Mouse (Mus musculus): Measurements from ENCODE around the gene Notch3. TPM values are rescaled to one million over a fixed set of nuclear protein-coding genes. Genes with fewer than 3 reads are reported as not detected.

The Notch3 gene
- total RNA-seq, 2 experiments from 2014 or later, result 7.2 to 7.7 TPM

GRCm38 (mm10) chr17:32162112-32162850 is 4.4 kb downstream of the Notch3 start:
- Histone ChIP-seq H3K27ac (peak overlapping the region; percentile 32; the same call in 1 of the 2 replicates), H3K4me3 (peak overlapping the region; percentile 56)
- peak; percentile 78 for TF ChIP-seq CTCF (conservative IDR thresholded peaks at IDR 0.05)
- peak; percentile 26 to 68 for DNase-seq (ENCODE audit: low spot score in 2 of 2)

GRCm38 (mm10) chr17:32160882-32161281 is 5.8 kb downstream of the Notch3 start:
- Histone ChIP-seq H3K4me3 (no peak overlapping the region), H3K27ac (no peak overlapping the region)
- TF ChIP-seq CTCF (conservative IDR thresholded peaks at IDR 0.05), result no peak
- no peak for DNase-seq (ENCODE audit: low spot score in 2 of 2)

DNA sequence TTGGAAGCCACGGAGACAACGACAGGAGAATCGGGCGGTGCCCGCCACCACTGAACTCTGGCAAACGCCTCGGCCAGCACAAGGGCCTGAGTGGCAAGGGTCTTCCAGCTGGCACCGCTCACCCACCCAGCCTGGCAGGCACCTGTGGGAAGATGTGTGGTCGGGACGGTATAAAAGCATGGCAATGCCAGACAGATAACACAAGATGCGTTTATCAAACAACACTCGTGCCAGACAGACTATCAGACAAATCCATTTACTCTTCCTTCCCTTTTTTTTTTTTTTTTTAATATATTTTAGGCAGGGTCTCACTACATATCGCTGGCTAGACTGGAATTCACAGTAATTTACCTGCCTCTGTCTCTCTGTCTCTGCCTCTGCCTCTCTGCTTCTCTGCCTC is 7.8 kb downstream of the Notch3 start:
- TF ChIP-seq CTCF (conservative IDR thresholded peaks at IDR 0.05), result no peak
- no peak overlapping the region for H3K4me3 ChIP-seq
- DNase-seq (ENCODE audit: low spot score in 2 of 2), result no peak
- H3K27ac ChIP-seq, result no peak overlapping the region

DNA sequence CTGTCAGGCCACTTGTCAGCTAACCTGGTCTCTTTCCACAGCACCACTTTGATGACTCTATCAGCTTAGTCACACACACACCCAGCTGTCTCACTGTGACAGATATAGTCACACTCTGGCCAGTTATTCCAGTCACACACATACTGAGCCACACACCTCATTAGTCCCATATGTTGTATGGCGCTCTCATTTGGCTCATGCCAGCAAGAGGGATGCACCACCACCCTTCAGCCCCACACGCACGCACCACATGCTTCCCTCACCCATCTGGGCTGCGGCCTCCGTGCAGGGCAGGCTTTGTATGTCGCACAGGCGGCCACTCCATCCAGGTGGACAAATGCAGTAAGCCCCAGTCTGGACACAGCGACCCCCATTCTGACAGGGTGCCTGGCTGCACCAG is 19.9 kb downstream of the Notch3 start:
- TF ChIP-seq CTCF (conservative IDR thresholded peaks at IDR 0.05), result no peak
- no peak overlapping the region for H3K4me3 ChIP-seq
- no peak overlapping the region for H3K27ac ChIP-seq
- no peak for DNase-seq (ENCODE audit: low spot score in 2 of 2)

DNA sequence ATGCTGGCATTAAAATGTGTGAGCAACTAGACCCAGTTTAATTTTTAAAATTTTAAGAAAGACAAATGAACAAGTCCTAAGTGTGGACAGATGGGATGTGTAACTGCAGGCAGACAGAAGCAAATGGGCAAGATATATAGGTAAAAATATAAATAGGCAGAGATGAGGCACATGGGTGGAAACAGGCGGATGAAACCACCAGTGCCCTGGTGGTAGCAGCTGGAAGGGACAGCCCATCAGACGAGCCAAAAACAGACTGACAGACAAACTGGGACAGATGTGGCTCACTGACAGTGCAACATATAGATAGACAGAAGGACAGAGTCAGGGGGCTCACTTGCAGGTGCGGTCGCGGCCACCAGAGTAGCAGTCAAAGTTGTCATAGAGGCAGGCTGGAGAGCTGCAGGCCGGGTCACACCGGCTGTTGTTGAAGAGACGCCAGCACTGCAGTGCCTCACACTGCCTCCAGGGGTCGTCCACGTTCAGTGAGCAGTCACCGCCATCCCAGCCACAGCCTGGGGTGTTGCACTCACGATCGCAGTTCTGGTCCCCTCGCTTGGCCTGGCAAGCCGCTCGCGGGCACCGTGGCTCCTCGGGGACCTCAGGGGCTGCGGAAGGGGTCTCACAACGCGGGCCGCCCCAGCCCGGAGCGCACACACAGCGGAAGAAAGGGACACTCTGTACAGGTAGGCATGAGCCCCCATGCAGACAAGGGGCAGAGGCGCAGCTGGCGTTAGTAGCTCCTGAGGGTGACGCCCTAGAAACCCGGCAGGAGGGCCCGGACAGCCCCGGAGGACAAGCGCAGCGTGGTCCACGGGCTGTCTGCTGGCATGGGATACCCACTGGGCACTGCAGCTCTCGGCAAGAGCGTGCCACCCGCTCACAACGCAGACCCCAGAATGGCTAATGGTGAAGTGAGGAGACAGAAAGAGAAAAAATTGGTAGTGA is 23.5 kb downstream of the Notch3 start:
- TF ChIP-seq CTCF (conservative IDR thresholded peaks at IDR 0.05), result peak; percentile 97
- peak overlapping the region; percentile 53; the same call in 1 of the 2 replicates for H3K27ac ChIP-seq
- H3K4me3 ChIP-seq, result peak overlapping the region; percentile 51
- DNase-seq (ENCODE audit: low spot score in 2 of 2), result peak; percentile 71 to 79

GRCm38 (mm10) chr17:32142234-32142633 is 24.4 kb downstream of the Notch3 start:
- DNase-seq (ENCODE audit: low spot score in 2 of 2), result no peak
- Histone ChIP-seq H3K27ac (no peak overlapping the region), H3K4me3 (no peak overlapping the region)
- TF ChIP-seq CTCF (conservative IDR thresholded peaks at IDR 0.05), result no peak

- Histone ChIP-seq H3K27ac (no peak overlapping the region), H3K4me3 (no peak overlapping the region)
- no peak for DNase-seq (ENCODE audit: low spot score in 2 of 2)
- no peak for TF ChIP-seq CTCF (conservative IDR thresholded peaks at IDR 0.05)
Measured at GRCm38 (mm10) chr17:32133375-32133774, 33.3 kb downstream of the Notch3 start.

DNA sequence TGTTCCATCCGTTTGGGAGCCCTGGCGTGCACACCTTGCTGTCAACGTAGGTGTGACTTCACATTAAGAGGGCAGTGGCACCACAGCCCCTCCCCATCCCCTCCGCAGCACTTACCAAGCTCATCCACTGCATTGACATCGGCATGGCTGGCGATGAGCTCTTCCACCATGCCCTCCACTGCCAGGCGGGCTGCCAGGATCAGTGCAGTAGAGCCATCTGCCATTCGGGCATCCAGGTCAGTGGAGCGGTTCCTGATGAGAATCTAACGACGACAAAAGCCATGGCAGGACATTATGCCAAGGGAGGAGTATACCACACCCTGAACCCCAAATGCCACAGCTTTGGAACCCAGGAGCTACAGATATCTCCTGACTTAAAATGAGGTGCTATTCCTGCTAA is 34.6 kb downstream of the Notch3 start:
- H3K27ac ChIP-seq, result no peak overlapping the region

DNA sequence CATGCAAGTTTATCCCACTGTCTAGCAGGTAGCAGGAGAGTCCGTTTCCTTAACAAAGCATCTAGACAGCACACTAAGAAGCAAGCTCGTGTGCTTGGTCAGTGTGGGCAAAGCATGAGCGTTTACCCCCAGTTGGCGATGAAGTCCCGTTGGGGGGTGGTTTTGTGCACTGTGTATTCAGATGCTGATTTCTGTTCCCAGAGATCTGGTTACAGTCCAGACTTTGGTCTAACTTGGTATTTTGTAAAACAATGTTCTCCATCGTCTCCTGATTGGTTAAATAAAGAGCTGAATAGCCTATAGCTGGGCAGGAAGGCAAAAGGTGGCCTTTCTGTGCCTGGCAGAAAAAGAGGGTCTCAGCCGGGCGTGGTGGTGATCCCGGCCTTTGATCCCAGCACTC is 36.1 kb downstream of the Notch3 start:
- TF ChIP-seq CTCF (conservative IDR thresholded peaks at IDR 0.05), result no peak
- DNase-seq (ENCODE audit: low spot score in 2 of 2), result no peak
- Histone ChIP-seq H3K4me3 (no peak overlapping the region), H3K27ac (no peak overlapping the region)

More for the DNA sequence above, 34.6 kb downstream of the Notch3 start:
- no peak for DNase-seq (ENCODE audit: low spot score in 2 of 2)
- no peak overlapping the region for H3K4me3 ChIP-seq
- TF ChIP-seq CTCF (conservative IDR thresholded peaks at IDR 0.05), result no peak

GRCm38 (mm10) chr17:32127195-32127594 is 39.5 kb downstream of the Notch3 start:
- Histone ChIP-seq H3K27ac (no peak overlapping the region), H3K4me3 (no peak overlapping the region)
- no peak for DNase-seq (ENCODE audit: low spot score in 2 of 2)
- peak; percentile 23; the same call in 1 of the 2 replicates for TF ChIP-seq CTCF (conservative IDR thresholded peaks at IDR 0.05)

DNA sequence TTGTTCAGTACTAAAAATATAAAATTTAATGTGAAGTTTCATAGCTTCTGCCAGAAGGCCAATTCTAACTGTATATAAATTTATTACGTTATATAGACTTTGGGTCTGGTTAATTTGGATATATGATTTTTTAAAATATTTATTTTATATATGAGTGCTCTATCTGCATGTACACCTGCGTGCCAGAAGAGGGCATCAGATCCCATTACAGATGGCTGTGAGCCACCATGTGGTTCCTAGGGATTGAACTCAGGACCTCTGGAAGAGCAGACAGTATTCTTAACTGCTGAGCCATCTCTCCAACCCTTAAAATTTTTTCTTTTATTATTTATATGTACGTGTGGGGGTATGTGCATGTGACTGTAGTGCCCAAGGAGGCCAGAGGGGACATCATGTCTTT is 41.2 kb downstream of the Notch3 start:
- Histone ChIP-seq H3K27ac (no peak overlapping the region), H3K4me3 (no peak overlapping the region)
- TF ChIP-seq CTCF (conservative IDR thresholded peaks at IDR 0.05), result peak; percentile 62
- DNase-seq (ENCODE audit: low spot score in 2 of 2), result no peak

DNA sequence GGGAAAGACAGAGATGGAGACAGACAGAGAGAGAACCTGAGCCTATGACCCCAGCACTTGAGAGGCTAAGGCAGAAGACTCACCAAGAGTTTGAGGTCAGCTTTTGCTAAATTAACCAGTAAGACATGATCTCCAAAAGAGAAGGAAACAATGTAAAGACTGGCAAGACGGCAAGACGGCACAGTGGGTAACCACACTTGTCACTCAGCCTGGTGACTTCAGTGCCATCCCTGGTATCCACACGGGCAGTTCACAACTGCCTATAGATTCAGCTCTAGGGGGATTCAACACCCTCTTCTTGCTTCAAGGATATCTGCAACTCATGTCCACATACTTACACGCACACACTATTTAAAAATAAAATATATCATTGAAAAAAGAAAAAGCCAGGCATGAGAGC is 43.1 kb downstream of the Notch3 start:
- DNase-seq (ENCODE audit: low spot score in 2 of 2), result no peak
- TF ChIP-seq CTCF (conservative IDR thresholded peaks at IDR 0.05), result no peak
- H3K4me3 ChIP-seq, result no peak overlapping the region
- no peak overlapping the region for H3K27ac ChIP-seq

- no peak for TF ChIP-seq CTCF (conservative IDR thresholded peaks at IDR 0.05)
- Histone ChIP-seq H3K4me3 (no peak overlapping the region), H3K27ac (peak overlapping the region; percentile 67)
- DNase-seq (ENCODE audit: low spot score in 2 of 2), result no peak
Measured at GRCm38 (mm10) chr17:32122587-32122970, 44.1 kb downstream of the Notch3 start.

Data from layer of hippocampus, adult 2 months (tissue).